Mouse (Mus musculus): ENCODE measurements around the gene Icam5. TPM values are rescaled to one million over a fixed set of nuclear protein-coding genes. Genes with fewer than 3 reads are reported as not detected.

Icam5 gene
- polyA plus RNA-seq, 1 experiment from 2014 or later, result 0.20 TPM

DNA sequence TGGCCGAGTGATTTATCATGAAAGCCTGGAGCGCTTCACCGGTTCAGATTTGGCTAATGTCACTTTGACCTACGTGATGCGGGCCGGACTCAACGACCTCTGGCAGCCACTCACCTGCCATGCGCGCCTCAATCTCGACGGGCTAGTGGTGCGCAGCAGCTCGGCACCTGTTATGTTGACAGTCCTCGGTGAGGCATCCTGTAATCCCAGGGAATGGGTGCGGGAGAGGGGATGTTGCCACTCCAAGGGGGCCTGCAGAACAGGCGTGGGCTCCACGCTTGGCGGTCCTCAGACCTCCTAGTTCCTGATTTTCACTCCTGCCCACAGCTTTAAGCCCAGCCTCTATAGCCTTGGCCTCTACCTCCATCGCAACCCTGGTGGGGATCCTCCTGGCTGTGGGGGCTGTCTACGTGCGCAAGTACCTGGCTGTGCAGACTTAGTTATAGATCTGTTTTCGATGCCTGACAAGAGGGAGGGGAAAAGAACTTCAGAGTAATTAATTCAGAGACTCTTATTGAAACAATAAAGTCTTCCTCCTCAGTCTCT is 1.7 kb upstream of the Icam5 start:
- H3K4me1 ChIP-seq (ENCODE audit: control insufficient read depth, insufficient read depth, low read length), result peaks cover 39% of the 10 kb centered on the region
- peak overlapping the region; percentile 47; the same call in 1 of the 2 replicates for H3K4me3 ChIP-seq (ENCODE audit: low read length)
- H3K36me3 ChIP-seq (ENCODE audit: control insufficient read depth, insufficient read depth, low read length), result no peaks in the 10 kb centered on the region
- H3K27me3 ChIP-seq (ENCODE audit: control insufficient read depth, insufficient read depth, low read length), result peaks cover 51% of the 10 kb centered on the region
- H3K9me3 ChIP-seq (ENCODE audit: control insufficient read depth, low read length), result no peaks in the 10 kb centered on the region
- WGBS, result 21% methylated on average over 22 of the region's 22 CpGs
- no peak overlapping the region for H3K9ac ChIP-seq (ENCODE audit: low read depth, low read length)
- ATAC-seq (ENCODE audit: low FRiP score, low TSS enrichment), result no peak
- no peak overlapping the region for H3K27ac ChIP-seq (ENCODE audit: low read depth, low read length)
- H3K4me2 ChIP-seq (replicated peaks; ENCODE audit: low read depth, low read length), result peak overlapping the region; percentile 64

DNA sequence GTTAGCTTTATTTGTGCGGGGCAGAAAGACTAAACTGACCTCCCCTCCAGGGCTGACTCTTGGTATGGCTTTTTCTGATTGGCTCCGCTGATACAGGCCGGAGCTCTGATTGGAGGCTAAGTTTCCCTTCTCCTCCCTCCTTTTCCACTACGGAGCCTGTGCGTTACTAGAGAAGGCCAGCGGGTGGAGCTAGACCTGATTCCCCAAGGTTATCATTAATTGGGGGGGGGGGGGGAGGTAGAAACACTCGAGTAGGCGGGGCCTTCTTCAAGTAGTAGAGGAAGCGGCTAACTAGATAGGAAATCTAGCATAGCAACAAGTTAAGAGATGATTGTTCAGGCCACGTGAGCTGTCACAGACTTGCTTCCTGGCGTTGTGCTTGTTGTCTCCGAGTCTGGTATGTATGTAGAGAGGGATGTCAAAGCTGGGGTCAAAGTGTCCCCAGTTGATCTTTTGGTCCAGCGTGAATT is 1.1 kb upstream of the Icam5 start:
- H3K27ac ChIP-seq (ENCODE audit: low read depth, low read length), result no peak overlapping the region
- H3K9me3 ChIP-seq (ENCODE audit: control insufficient read depth, low read length), result no peaks in the 10 kb centered on the region
- no peaks in the 10 kb centered on the region for H3K36me3 ChIP-seq (ENCODE audit: control insufficient read depth, insufficient read depth, low read length)
- H3K4me3 ChIP-seq (ENCODE audit: low read length), result peak overlapping the region; percentile 47
- peak; percentile 45 for ATAC-seq (ENCODE audit: low FRiP score, low TSS enrichment)
- WGBS, result under 1% methylated on average over 13 of the region's 13 CpGs
- H3K4me1 ChIP-seq (ENCODE audit: control insufficient read depth, insufficient read depth, low read length), result peaks cover 39% of the 10 kb centered on the region
- H3K4me2 ChIP-seq (replicated peaks; ENCODE audit: low read depth, low read length), result peak overlapping the region; percentile 64
- peaks cover 58% of the 10 kb centered on the region for H3K27me3 ChIP-seq (ENCODE audit: control insufficient read depth, insufficient read depth, low read length)
- H3K9ac ChIP-seq (ENCODE audit: low read depth, low read length), result 0 out of 2 replicates have a peak overlapping the region, but pooled peaks have one; percentile 45

DNA sequence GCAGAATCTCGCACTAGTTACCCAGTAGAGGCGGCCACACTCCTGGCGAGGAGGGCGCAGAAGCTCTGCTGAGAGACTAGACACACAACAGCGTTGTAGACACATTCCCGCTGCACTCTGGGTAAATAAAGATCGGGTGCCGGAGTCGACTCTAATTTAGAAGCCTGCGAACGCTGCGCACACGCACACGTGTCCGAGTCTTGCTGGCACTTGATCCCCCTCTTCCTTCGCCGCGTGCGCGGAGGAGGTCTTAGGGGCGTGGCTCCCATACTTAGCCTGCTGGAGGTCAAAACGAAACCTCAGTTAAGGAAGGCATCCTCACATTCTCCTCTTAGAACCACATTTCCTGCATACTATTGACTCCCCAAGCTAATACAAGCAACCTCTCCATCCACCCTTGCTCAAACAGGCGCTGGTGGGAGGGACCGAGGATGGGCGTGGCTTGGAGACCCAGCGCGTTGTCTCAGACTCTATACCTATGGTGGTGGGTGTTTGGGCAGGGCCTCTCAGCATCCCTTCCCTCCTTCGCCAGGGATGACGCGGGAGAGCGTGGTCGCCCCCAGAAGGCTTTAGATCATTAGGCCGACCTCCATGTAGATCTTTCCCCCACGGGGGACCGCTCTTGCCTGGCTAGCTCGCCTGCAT is 500 bp upstream of the Icam5 start:
- no peaks in the 10 kb centered on the region for H3K9me3 ChIP-seq (ENCODE audit: control insufficient read depth, low read length)
- H3K4me3 ChIP-seq (ENCODE audit: low read length), result peak overlapping the region; percentile 47
- ATAC-seq (ENCODE audit: low FRiP score, low TSS enrichment), result peak; percentile 15
- 0 out of 2 replicates have a peak overlapping the region, but pooled peaks have one; percentile 45 for H3K9ac ChIP-seq (ENCODE audit: low read depth, low read length)
- peaks cover 64% of the 10 kb centered on the region for H3K27me3 ChIP-seq (ENCODE audit: control insufficient read depth, insufficient read depth, low read length)
- peak overlapping the region; percentile 64 for H3K4me2 ChIP-seq (replicated peaks; ENCODE audit: low read depth, low read length)
- H3K4me1 ChIP-seq (ENCODE audit: control insufficient read depth, insufficient read depth, low read length), result peaks cover 43% of the 10 kb centered on the region
- no peak overlapping the region for H3K27ac ChIP-seq (ENCODE audit: low read depth, low read length)
- H3K36me3 ChIP-seq (ENCODE audit: control insufficient read depth, insufficient read depth, low read length), result no peaks in the 10 kb centered on the region
- WGBS, result under 1% methylated on average over 36 of the region's 36 CpGs

DNA sequence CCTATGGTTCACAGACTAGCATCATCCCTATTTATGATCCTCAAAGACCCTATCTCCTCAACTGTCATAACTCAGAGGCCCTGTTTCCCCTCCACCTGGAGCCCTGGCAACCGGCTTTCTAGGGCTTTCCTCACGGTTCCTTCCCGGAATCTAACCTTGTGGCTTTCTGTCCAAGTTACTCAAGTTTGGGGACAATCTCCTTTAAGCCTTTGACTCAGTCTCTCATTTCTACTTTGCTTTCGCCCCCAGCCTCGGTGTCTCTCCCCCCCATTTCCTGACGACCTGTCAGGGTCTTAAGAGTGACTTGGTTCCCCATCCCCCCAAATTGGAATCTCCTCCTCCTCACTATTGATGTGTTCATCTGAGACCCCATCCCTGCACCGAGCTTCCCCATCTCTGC is 618 bp downstream of the Icam5 start:
- Histone ChIP-seq H3K9me3 (ENCODE audit: control insufficient read depth, low read length) (no peaks in the 10 kb centered on the region), H3K36me3 (ENCODE audit: control insufficient read depth, insufficient read depth, low read length) (no peaks in the 10 kb centered on the region), H3K27me3 (ENCODE audit: control insufficient read depth, insufficient read depth, low read length) (peaks cover 75% of the 10 kb centered on the region), H3K4me2 (replicated peaks; ENCODE audit: low read depth, low read length) (peak overlapping the region; percentile 89), H3K4me3 (ENCODE audit: low read length) (peak overlapping the region; percentile 47), H3K27ac (ENCODE audit: low read depth, low read length) (no peak overlapping the region), H3K9ac (ENCODE audit: low read depth, low read length) (no peak overlapping the region), H3K4me1 (ENCODE audit: control insufficient read depth, insufficient read depth, low read length) (peaks cover 52% of the 10 kb centered on the region)
- WGBS, result 2% methylated on average over 7 of the region's 7 CpGs
- ATAC-seq (ENCODE audit: low FRiP score, low TSS enrichment), result no peak

DNA sequence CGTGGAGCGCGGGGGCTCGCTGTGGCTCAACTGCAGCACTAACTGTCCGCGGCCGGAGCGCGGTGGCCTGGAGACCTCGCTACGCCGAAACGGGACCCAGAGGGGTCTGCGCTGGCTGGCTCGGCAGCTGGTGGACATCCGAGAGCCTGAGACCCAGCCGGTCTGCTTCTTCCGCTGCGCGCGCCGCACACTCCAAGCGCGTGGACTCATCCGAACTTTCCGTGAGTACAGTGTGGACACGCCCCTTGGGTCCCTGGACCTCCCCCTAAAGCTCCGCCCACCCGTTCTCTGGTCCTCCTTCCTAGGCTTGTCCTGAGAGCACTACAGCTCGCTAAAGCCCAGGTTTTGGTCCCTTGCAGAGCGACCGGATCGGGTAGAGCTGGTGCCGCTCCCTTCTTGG is 1.3 kb downstream of the Icam5 start:
- ATAC-seq (ENCODE audit: low FRiP score, low TSS enrichment), result peak; percentile 65
- Histone ChIP-seq H3K4me2 (replicated peaks; ENCODE audit: low read depth, low read length) (peak overlapping the region; percentile 89), H3K27me3 (ENCODE audit: control insufficient read depth, insufficient read depth, low read length) (peaks cover 76% of the 10 kb centered on the region), H3K27ac (ENCODE audit: low read depth, low read length) (no peak overlapping the region), H3K36me3 (ENCODE audit: control insufficient read depth, insufficient read depth, low read length) (no peaks in the 10 kb centered on the region), H3K9ac (ENCODE audit: low read depth, low read length) (peak overlapping the region; percentile 50; the same call in 1 of the 2 replicates), H3K9me3 (ENCODE audit: control insufficient read depth, low read length) (no peaks in the 10 kb centered on the region), H3K4me3 (ENCODE audit: low read length) (peak overlapping the region; percentile 47), H3K4me1 (ENCODE audit: control insufficient read depth, insufficient read depth, low read length) (peaks cover 52% of the 10 kb centered on the region)
- under 1% methylated on average over 34 of the region's 34 CpGs for WGBS

DNA sequence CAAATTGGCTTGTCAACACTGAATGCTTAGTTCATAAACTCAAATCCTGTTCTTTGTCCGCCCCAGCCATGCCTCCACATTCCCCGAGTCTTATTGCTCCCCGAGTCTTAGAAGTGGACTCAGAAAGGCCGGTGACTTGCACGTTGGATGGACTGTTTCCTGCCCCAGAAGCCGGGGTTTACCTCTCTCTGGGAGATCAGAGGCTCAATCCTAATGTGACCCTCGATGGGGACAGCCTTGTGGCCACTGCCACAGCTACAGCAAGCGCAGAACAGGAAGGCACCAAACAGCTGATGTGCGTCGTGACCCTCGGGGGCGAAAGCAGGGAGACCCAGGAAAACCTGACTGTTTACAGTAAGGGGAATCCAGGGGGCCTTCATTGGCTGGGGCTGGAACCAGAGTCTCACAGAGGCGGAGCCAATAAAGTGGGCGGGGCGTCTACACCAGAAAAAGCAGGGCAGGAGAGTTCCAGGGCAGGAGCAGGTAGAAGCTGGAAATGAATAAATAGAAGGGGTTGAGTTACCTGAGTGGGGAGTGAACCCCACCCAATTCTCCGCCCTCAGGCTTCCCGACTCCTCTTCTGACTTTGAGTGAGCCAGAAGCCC is 2.7 kb downstream of the Icam5 start:
- 2% methylated on average over 17 of the region's 17 CpGs for WGBS
- 0 out of 2 replicates have a peak overlapping the region, but pooled peaks have one; percentile 2 for H3K4me3 ChIP-seq (ENCODE audit: low read length)
- no peak overlapping the region for H3K27ac ChIP-seq (ENCODE audit: low read depth, low read length)
- H3K9me3 ChIP-seq (ENCODE audit: control insufficient read depth, low read length), result no peaks in the 10 kb centered on the region
- ATAC-seq (ENCODE audit: low FRiP score, low TSS enrichment), result no peak
- H3K27me3 ChIP-seq (ENCODE audit: control insufficient read depth, insufficient read depth, low read length), result peaks cover 82% of the 10 kb centered on the region
- no peaks in the 10 kb centered on the region for H3K36me3 ChIP-seq (ENCODE audit: control insufficient read depth, insufficient read depth, low read length)
- H3K9ac ChIP-seq (ENCODE audit: low read depth, low read length), result no peak overlapping the region
- H3K4me1 ChIP-seq (ENCODE audit: control insufficient read depth, insufficient read depth, low read length), result peaks cover 48% of the 10 kb centered on the region
- H3K4me2 ChIP-seq (replicated peaks; ENCODE audit: low read depth, low read length), result no peak overlapping the region

DNA sequence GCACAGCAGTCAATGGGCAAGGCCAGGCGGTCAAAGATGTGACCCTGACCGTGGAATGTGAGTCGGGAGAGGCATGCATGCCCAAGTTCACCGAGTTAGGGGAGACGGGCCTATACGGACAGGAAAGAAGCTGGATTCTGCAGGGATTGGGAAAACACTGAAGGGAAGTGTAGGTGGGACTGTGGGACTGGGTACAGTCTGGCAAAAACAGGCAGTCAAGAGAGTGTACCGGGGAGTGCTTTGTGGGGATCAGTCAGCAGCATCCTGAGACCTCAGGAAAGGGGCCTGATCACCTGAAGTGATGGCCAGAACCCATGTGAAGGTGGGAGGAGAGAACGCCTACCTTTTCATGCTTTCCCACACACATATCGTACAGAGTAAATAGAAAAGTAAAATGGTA is 3.7 kb downstream of the Icam5 start:
- Histone ChIP-seq H3K27ac (ENCODE audit: low read depth, low read length) (no peak overlapping the region), H3K9me3 (ENCODE audit: control insufficient read depth, low read length) (no peaks in the 10 kb centered on the region), H3K4me1 (ENCODE audit: control insufficient read depth, insufficient read depth, low read length) (peaks cover 38% of the 10 kb centered on the region), H3K4me3 (ENCODE audit: low read length) (no peak overlapping the region), H3K4me2 (replicated peaks; ENCODE audit: low read depth, low read length) (no peak overlapping the region), H3K36me3 (ENCODE audit: control insufficient read depth, insufficient read depth, low read length) (no peaks in the 10 kb centered on the region), H3K9ac (ENCODE audit: low read depth, low read length) (no peak overlapping the region), H3K27me3 (ENCODE audit: control insufficient read depth, insufficient read depth, low read length) (peaks cover 76% of the 10 kb centered on the region)
- WGBS, result 21% methylated on average over 9 of the region's 9 CpGs
- ATAC-seq (ENCODE audit: low FRiP score, low TSS enrichment), result no peak

DNA sequence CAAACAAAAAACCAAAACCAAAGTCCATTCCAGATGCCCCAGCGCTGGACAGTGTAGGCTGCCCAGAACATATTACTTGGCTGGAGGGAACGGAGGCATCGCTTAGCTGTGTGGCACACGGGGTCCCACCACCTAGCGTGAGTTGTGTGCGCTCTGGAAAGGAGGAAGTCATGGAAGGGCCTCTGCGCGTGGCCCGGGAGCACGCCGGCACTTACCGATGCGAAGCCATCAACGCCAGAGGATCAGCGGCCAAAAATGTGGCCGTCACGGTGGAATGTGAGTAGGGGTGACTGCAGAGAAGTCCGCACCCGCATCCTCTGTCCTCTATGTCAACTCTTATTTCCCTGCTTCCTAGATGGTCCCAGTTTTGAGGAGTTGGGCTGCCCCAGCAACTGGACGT is 4.3 kb downstream of the Icam5 start:
- Histone ChIP-seq H3K9ac (ENCODE audit: low read depth, low read length) (no peak overlapping the region), H3K4me1 (ENCODE audit: control insufficient read depth, insufficient read depth, low read length) (peaks cover 38% of the 10 kb centered on the region), H3K4me2 (replicated peaks; ENCODE audit: low read depth, low read length) (no peak overlapping the region), H3K27ac (ENCODE audit: low read depth, low read length) (no peak overlapping the region), H3K4me3 (ENCODE audit: low read length) (peak overlapping the region; percentile 6; the same call in 1 of the 2 replicates), H3K27me3 (ENCODE audit: control insufficient read depth, insufficient read depth, low read length) (peaks cover 76% of the 10 kb centered on the region), H3K36me3 (ENCODE audit: control insufficient read depth, insufficient read depth, low read length) (no peaks in the 10 kb centered on the region), H3K9me3 (ENCODE audit: control insufficient read depth, low read length) (no peaks in the 10 kb centered on the region)
- no peak for ATAC-seq (ENCODE audit: low FRiP score, low TSS enrichment)
- 7% methylated on average over 20 of the region's 20 CpGs for WGBS

DNA sequence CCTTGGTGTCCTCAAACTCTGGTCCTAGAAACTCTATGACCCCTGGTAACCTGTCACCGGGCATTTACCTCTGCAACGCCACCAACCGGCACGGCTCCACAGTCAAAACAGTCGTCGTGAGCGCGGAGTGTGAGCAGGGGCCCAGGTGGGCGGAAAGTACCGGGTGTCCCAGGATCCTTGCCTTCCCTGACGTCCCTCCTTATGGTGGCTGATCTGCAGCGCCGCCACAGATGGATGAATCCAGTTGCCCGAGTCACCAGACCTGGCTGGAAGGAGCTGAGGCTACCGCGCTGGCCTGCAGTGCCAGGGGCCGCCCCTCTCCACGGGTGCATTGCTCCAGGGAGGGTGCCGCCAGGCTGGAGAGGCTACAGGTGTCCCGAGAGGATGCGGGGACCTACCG is 4.8 kb downstream of the Icam5 start:
- Histone ChIP-seq H3K27me3 (ENCODE audit: control insufficient read depth, insufficient read depth, low read length) (peaks cover 74% of the 10 kb centered on the region), H3K36me3 (ENCODE audit: control insufficient read depth, insufficient read depth, low read length) (no peaks in the 10 kb centered on the region), H3K9ac (ENCODE audit: low read depth, low read length) (no peak overlapping the region), H3K27ac (ENCODE audit: low read depth, low read length) (no peak overlapping the region), H3K4me3 (ENCODE audit: low read length) (peak overlapping the region; percentile 6), H3K4me2 (replicated peaks; ENCODE audit: low read depth, low read length) (peak overlapping the region; percentile 50; the same call in 1 of the 2 replicates), H3K9me3 (ENCODE audit: control insufficient read depth, low read length) (no peaks in the 10 kb centered on the region), H3K4me1 (ENCODE audit: control insufficient read depth, insufficient read depth, low read length) (peaks cover 37% of the 10 kb centered on the region)
- ATAC-seq (ENCODE audit: low FRiP score, low TSS enrichment), result no peak
- WGBS, result 1% methylated on average over 22 of the region's 22 CpGs
